Mouse (Mus musculus) E14TG2a.4 (cell line): ENCODE measurements at regions not wholly inside any gene's neighbourhood (a gene's known extent, or its start where the extent isn't known, plus 50 kb on each side); places are given as distances from the start of the nearest gene placed in this dataset.

Source experiments
- H3K27me3 ChIP-seq: 2 replicates; pipeline ENCODE4 v1.6.1; 2014; ENCODE audit warnings: low read length, control low read depth; ENCODE audit not compliant: insufficient read depth
- H3K36me3 ChIP-seq: 2 replicates; pipeline ENCODE4 v1.6.1; 2014; ENCODE audit warnings: low read length, control low read depth; ENCODE audit not compliant: insufficient read depth
- H3K4me1 ChIP-seq: replicated peaks from 2 replicates; pipeline ENCODE4 v1.6.1; 2014; ENCODE audit warnings: low read depth, low read length, control low read depth
- H3K4me3 ChIP-seq: replicated peaks from 2 replicates; pipeline ENCODE4 v1.5.1; 2014; ENCODE audit warnings: mild to moderate bottlenecking, low read length
- H3K9me3 ChIP-seq: 2 replicates; pipeline ENCODE4 v1.6.1; 2014; ENCODE audit warnings: low read length, control low read depth
- CTCF ChIP-seq: conservative IDR thresholded peaks from 2 replicates; pipeline ENCODE4 v1.5.1; 2014; ENCODE audit warnings: low read length
- NANOG ChIP-seq: IDR thresholded peaks from 2 replicates; pipeline ENCODE4 v1.6.1; 2014; ENCODE audit warnings: borderline replicate concordance, low read length, mixed read lengths
- POU5F1 ChIP-seq: IDR thresholded peaks from 2 replicates; pipeline ENCODE4 v1.6.1; 2014; ENCODE audit warnings: low read length, borderline replicate concordance

DNA sequence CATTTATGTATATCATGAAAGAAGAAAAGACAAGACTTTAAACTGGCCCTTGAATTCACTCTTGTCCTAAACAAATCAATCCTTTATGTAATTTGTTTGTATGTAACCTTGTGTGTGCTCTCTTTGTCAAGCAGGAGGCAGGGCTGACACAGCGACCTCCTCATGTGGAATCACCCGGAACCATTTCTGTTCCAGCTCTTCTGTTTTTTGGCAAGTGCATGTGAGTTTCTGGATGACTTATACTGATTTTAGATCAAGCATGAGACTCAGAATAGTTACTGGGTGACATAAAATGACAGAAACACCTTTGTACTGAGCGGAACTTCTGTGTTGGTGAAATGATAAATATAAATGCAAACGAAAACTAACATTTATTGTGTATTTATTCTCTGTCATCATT lies 152.3 kb upstream of the Cdkn2b start:
- Histone ChIP-seq H3K9me3 (no peaks in the 10 kb centered on the region), H3K27me3 (no peaks in the 10 kb centered on the region), H3K4me3 (no peak overlapping the region), H3K36me3 (no peaks in the 10 kb centered on the region), H3K4me1 (no peaks in the 10 kb centered on the region)
- TF ChIP-seq CTCF (no peak), POU5F1 (no peak), NANOG (no peak)

DNA sequence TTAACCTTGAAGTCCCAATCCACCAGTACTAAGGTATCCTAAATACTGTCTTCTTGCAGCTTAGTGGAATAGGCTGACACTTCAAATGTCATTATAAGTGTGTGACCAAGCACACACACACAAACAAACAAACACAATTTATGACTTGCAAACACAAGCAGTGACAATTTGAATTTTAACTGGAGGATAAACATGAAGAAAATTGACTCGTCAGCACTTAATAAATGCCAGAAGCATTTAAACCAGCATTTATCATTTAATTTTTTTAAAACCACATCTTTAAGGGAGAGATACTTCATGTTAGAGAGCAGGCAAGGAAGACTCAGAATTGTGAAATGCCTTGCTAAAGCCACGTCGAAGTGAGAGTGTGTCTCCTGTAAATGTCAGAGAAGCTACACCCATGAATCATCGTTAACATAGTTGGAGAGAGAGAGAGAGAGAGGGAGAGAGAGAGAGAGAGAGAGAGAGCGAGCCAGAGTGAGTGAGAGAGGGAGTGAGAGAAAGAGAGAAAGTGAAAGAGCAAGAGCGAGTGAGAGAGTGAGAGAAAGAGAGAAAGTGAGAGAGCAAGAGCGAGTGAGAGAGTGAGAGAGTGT lies 149.4 kb upstream of the Cdkn2b start:
- Histone ChIP-seq H3K4me1 (no peaks in the 10 kb centered on the region), H3K9me3 (no peaks in the 10 kb centered on the region), H3K36me3 (no peaks in the 10 kb centered on the region), H3K4me3 (no peak overlapping the region), H3K27me3 (no peaks in the 10 kb centered on the region)
- TF ChIP-seq NANOG (no peak), CTCF (no peak), POU5F1 (no peak)

DNA sequence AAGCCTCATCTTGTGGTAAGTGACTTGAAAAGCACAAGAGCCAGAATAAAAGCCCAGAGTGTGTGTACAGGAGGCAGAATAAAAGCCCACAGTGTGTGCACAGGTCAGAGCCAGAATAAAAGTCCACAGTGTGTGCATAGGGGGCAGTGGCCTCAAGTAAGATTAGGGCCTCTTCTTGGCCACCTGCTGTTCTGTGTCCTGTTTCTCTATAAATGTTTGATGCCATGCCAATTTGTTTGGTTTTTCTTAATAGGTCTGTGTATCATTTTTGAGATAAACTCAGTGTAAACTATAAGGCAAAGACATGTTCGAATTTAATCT lies 148.5 kb upstream of the Cdkn2b start:
- Histone ChIP-seq H3K4me3 (no peak overlapping the region), H3K27me3 (no peaks in the 10 kb centered on the region), H3K4me1 (no peaks in the 10 kb centered on the region), H3K9me3 (no peaks in the 10 kb centered on the region), H3K36me3 (no peaks in the 10 kb centered on the region)
- TF ChIP-seq POU5F1: no peak
- no peak for TF ChIP-seq NANOG
- TF ChIP-seq CTCF: no peak

DNA sequence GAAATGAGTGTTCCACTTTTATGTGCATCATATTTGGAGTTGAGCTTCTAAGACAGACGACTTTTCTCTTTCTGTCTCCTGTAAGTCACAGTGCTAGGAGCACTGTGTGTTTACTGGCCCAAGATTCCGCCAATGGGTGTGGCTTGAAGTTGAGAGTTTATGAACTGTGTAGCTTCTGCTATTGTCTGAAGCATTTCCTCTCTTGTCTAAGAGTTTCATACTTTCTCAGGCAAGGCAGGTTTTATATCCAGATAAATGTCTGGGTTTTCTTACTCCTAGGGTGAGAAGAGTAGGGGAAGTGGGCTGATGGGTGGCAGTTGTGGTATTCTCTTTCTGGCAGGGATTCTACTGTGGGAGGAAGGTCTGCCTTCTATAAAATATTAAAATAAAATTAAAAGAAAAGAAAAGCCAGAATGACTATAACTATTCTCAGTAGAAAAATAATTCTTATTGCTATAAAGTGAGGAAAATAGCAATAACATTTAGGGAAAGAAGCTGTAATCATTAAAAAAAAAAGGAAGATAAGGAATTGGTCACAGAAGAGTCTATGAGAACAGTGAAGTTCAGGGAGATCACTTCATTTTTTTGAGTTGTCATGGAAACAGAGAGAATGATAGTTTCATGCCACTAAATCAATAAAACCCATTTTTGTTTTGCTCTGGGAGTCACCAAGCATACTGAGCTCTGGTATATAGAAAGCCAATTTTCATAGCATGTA lies 147.9 kb upstream of the Cdkn2b start:
- no peak overlapping the region for H3K4me3 ChIP-seq
- H3K27me3 ChIP-seq: no peaks in the 10 kb centered on the region
- no peaks in the 10 kb centered on the region for H3K9me3 ChIP-seq
- H3K36me3 ChIP-seq: no peaks in the 10 kb centered on the region
- no peak for TF ChIP-seq NANOG
- TF ChIP-seq CTCF: no peak
- no peak for TF ChIP-seq POU5F1
- H3K4me1 ChIP-seq: no peaks in the 10 kb centered on the region

DNA sequence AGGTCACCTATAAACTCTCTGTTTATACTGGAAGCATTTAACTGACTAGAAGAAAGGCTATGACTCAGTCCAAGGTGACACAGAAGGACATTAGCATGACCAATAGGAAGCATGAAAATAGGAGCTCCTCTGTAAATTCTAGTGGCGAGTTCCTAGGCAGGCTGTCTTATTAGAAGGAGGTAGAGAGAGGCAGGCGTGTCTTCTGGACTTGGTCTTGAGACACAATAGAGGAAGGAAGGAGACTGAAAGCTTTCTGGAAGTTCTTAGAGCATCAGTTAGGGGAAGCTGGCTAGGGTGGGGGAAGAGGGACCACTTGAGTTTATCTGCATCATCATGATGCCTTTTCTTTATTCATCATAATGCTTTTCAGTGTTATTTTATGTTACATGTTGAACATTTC lies 147.0 kb upstream of the Cdkn2b start:
- no peaks in the 10 kb centered on the region for H3K27me3 ChIP-seq
- no peaks in the 10 kb centered on the region for H3K36me3 ChIP-seq
- no peaks in the 10 kb centered on the region for H3K9me3 ChIP-seq
- no peak overlapping the region for H3K4me3 ChIP-seq
- H3K4me1 ChIP-seq: peaks cover 4% of the 10 kb centered on the region; the same call in 1 of the 2 replicates
- TF ChIP-seq POU5F1: no peak
- TF ChIP-seq NANOG: no peak
- TF ChIP-seq CTCF: no peak

DNA sequence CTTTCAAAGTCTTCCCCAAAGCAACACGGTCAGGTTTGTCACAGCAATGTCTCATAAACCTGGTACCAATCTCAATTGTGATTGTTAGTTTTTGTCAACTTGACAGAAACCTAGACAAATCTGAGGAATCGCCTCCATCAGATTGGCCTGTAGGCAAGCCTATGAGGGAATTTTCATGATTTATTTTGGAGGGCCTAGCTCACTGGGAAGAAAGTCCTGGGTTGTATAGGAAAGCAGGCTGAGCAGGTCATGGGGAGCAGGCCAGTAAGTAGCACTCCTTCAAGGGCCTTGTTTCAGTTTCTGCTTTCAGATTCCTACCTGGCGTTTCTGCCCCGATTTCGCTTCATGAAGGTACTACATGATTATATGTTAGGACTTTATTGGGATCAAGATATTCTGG lies 144.1 kb upstream of the Cdkn2b start:
- H3K9me3 ChIP-seq: no peaks in the 10 kb centered on the region
- no peak overlapping the region for H3K4me3 ChIP-seq
- no peak for TF ChIP-seq NANOG
- H3K36me3 ChIP-seq: no peaks in the 10 kb centered on the region
- peaks cover 4% of the 10 kb centered on the region; the same call in 1 of the 2 replicates for H3K4me1 ChIP-seq
- no peaks in the 10 kb centered on the region for H3K27me3 ChIP-seq

DNA sequence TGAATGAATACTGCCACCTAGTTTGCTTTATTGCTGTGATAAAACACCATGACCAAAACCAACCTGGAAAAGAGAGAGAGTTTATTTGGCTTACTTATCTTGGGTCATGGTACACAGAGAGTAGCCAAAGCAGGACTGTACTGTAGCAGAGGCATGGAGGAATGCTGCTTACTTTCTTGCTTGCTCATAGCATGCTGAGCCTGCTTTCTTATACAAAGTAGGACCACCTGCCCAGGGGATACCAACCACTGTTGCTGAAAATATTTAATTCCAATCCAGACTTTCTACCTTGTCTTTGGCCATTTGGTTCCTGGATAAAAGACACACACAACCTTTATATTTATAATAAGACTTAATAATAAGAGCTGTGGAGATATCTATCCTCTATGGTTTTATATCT lies 142.2 kb upstream of the Cdkn2b start:
- Histone ChIP-seq H3K27me3 (no peaks in the 10 kb centered on the region), H3K9me3 (no peaks in the 10 kb centered on the region), H3K36me3 (no peaks in the 10 kb centered on the region), H3K4me3 (no peak overlapping the region), H3K4me1 (peaks cover 4% of the 10 kb centered on the region; the same call in 1 of the 2 replicates)
- no peak for TF ChIP-seq POU5F1

DNA sequence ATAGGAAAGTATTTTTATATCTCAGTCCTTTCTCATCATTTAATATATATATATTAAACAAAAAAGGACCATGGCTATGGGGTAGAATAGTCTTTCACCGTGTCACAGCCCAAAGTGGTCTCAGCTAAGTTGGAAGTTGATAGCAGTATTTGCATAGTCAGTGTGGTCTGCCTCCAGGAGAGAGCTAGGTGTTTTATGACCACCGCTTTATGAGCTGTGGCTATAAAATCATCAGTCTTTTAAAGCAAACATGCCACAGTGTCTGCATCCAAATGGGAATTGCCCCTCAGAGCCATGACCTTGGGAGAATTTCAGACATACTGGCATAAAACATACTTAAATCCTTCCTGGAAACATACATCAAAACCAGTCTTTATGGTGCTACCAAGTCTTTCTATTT lies 140.9 kb upstream of the Cdkn2b start:
- Histone ChIP-seq H3K4me3 (no peak overlapping the region), H3K9me3 (no peaks in the 10 kb centered on the region), H3K36me3 (no peaks in the 10 kb centered on the region), H3K4me1 (peaks cover 8% of the 10 kb centered on the region; the same call in 1 of the 2 replicates), H3K27me3 (no peaks in the 10 kb centered on the region)
- TF ChIP-seq NANOG (no peak), CTCF (no peak), POU5F1 (no peak)

DNA sequence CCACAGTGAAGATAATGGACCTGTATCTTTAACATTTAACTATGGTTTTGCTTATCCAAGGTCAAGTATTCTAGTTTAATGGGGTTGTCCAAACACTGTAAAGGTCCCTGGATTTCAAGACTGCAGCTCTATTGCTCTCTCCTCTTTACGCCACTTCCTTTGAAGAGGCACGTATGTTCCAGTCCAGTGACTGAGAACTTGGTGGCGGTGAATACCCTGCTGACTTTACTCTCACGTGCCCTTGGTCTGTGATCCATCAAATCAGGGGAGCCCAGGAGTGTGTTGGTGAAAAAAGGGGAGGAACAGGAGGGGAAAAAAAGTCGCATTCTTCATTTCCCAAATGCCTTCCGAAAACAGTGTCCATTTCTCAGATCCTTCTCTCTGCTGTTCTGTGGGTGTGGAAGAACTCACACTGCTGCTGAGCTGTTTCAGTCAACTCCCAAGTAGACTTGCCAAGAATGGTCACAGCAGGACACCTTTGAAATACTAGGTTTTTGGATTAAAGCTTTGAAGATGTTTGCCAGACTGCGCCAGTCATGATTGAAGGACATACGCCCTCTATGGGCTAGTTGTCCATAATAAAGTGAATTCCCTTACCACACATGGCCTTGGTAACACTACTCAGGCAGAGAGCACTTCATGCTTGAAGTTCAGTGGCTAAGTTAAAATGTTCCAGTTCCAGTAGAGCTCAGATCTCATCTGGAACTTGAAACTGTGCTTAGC lies 136.1 kb upstream of the Cdkn2b start:
- Histone ChIP-seq H3K27me3 (no peaks in the 10 kb centered on the region), H3K4me1 (0 out of 2 replicates have a peak, but pooled peaks cover 5% of the 10 kb centered on the region), H3K4me3 (no peak overlapping the region), H3K9me3 (peaks cover 28% of the 10 kb centered on the region), H3K36me3 (no peaks in the 10 kb centered on the region)
- TF ChIP-seq CTCF (no peak), NANOG (no peak), POU5F1 (no peak)
